Mouse (Mus musculus): Measurements from ENCODE around the gene Zbtb3. TPM values are rescaled to one million over a fixed set of nuclear protein-coding genes. Genes with fewer than 3 reads are reported as not detected.

Gene Zbtb3
- polyA plus RNA-seq, 1 experiment, result 4.1 TPM

GRCm38 (mm10) chr19:8760757-8761156 is 41.6 kb upstream of the Zbtb3 start:
- Histone ChIP-seq H3K4me1 (ENCODE audit: control insufficient read depth, insufficient read depth, low read length) (no peaks in the 10 kb centered on the region), H3K9me3 (replicated peaks; ENCODE audit: control insufficient read depth, insufficient read depth, low read length, poor library complexity, severe bottlenecking) (peaks cover 16% of the 10 kb centered on the region), H3K27ac (ENCODE audit: insufficient read depth, low read length) (no peak overlapping the region), H3K4me3 (ENCODE audit: low read depth, low read length) (no peak overlapping the region), H3K36me3 (ENCODE audit: control insufficient read depth, insufficient read depth, low read length, poor library complexity, severe bottlenecking) (peaks cover 36% of the 10 kb centered on the region), H3K27me3 (ENCODE audit: control insufficient read depth, insufficient read depth, low read length, poor library complexity, severe bottlenecking) (no peaks in the 10 kb centered on the region), H3K9ac (ENCODE audit: low read depth, poor library complexity, severe bottlenecking) (no peak overlapping the region)
- TF ChIP-seq CTCF (IDR thresholded peaks at IDR 0.05; ENCODE audit: low read depth, low read length) (peak; percentile 1), EP300 (IDR thresholded peaks at IDR 0.05; ENCODE audit: insufficient read depth, low read depth, low read length) (no peak)

GRCm38 (mm10) chr19:8763276-8763675 is 39.1 kb upstream of the Zbtb3 start:
- no peaks in the 10 kb centered on the region for H3K4me1 ChIP-seq (ENCODE audit: control insufficient read depth, insufficient read depth, low read length)
- H3K27me3 ChIP-seq (ENCODE audit: control insufficient read depth, insufficient read depth, low read length, poor library complexity, severe bottlenecking), result no peaks in the 10 kb centered on the region
- TF ChIP-seq CTCF (IDR thresholded peaks at IDR 0.05; ENCODE audit: low read depth, low read length) (no peak), EP300 (IDR thresholded peaks at IDR 0.05; ENCODE audit: insufficient read depth, low read depth, low read length) (no peak), POLR2A (IDR thresholded peaks at IDR 0.05; ENCODE audit: insufficient read depth, low read length) (no peak)
- H3K4me3 ChIP-seq (ENCODE audit: low read depth, low read length), result no peak overlapping the region
- no peak overlapping the region for H3K9ac ChIP-seq (ENCODE audit: low read depth, poor library complexity, severe bottlenecking)
- no peak overlapping the region for H3K27ac ChIP-seq (ENCODE audit: insufficient read depth, low read length)
- H3K36me3 ChIP-seq (ENCODE audit: control insufficient read depth, insufficient read depth, low read length, poor library complexity, severe bottlenecking), result peaks cover 58% of the 10 kb centered on the region
- H3K9me3 ChIP-seq (replicated peaks; ENCODE audit: control insufficient read depth, insufficient read depth, low read length, poor library complexity, severe bottlenecking), result peaks cover 16% of the 10 kb centered on the region

- peaks cover 67% of the 10 kb centered on the region for H3K36me3 ChIP-seq (ENCODE audit: control insufficient read depth, insufficient read depth, low read length, poor library complexity, severe bottlenecking)
- no peak overlapping the region for H3K27ac ChIP-seq (ENCODE audit: insufficient read depth, low read length)
- peaks cover 16% of the 10 kb centered on the region for H3K9me3 ChIP-seq (replicated peaks; ENCODE audit: control insufficient read depth, insufficient read depth, low read length, poor library complexity, severe bottlenecking)
- TF ChIP-seq EP300 (IDR thresholded peaks at IDR 0.05; ENCODE audit: insufficient read depth, low read depth, low read length) (no peak), CTCF (IDR thresholded peaks at IDR 0.05; ENCODE audit: low read depth, low read length) (no peak), POLR2A (IDR thresholded peaks at IDR 0.05; ENCODE audit: insufficient read depth, low read length) (no peak)
- no peaks in the 10 kb centered on the region for H3K27me3 ChIP-seq (ENCODE audit: control insufficient read depth, insufficient read depth, low read length, poor library complexity, severe bottlenecking)
- no peak overlapping the region for H3K4me3 ChIP-seq (ENCODE audit: low read depth, low read length)
- H3K9ac ChIP-seq (ENCODE audit: low read depth, poor library complexity, severe bottlenecking), result no peak overlapping the region
- H3K4me1 ChIP-seq (ENCODE audit: control insufficient read depth, insufficient read depth, low read length), result no peaks in the 10 kb centered on the region
Measured at GRCm38 (mm10) chr19:8765562-8765961, 36.8 kb upstream of the Zbtb3 start.

GRCm38 (mm10) chr19:8770567-8771270 is 31.6 kb upstream of the Zbtb3 start, which contains the start of gene Tmem223:
TSS of gene Tmem223 (plus strand) at chr19:8770996.
- no peak for TF ChIP-seq EP300 (IDR thresholded peaks at IDR 0.05; ENCODE audit: insufficient read depth, low read depth, low read length)
- TF ChIP-seq POLR2A (IDR thresholded peaks at IDR 0.05; ENCODE audit: insufficient read depth, low read length), result peak; percentile 94
- Histone ChIP-seq H3K4me3 (ENCODE audit: low read depth, low read length) (peak within 1 kb of the TSS; percentile 94), H3K27me3 (ENCODE audit: control insufficient read depth, insufficient read depth, low read length, poor library complexity, severe bottlenecking) (no peaks in the 10 kb centered on the region), H3K9ac (ENCODE audit: low read depth, poor library complexity, severe bottlenecking) (peak within 1 kb of the TSS; percentile 75), H3K27ac (ENCODE audit: insufficient read depth, low read length) (peak within 1 kb of the TSS; percentile 37), H3K4me1 (ENCODE audit: control insufficient read depth, insufficient read depth, low read length) (no peaks in the 10 kb centered on the region), H3K36me3 (ENCODE audit: control insufficient read depth, insufficient read depth, low read length, poor library complexity, severe bottlenecking) (peaks cover 37% of the 10 kb centered on the region), H3K9me3 (replicated peaks; ENCODE audit: control insufficient read depth, insufficient read depth, low read length, poor library complexity, severe bottlenecking) (no peaks in the 10 kb centered on the region)

- Histone ChIP-seq H3K27ac (ENCODE audit: insufficient read depth, low read length) (no peak overlapping the region), H3K36me3 (ENCODE audit: control insufficient read depth, insufficient read depth, low read length, poor library complexity, severe bottlenecking) (peaks cover 19% of the 10 kb centered on the region)
- TF ChIP-seq EP300 (IDR thresholded peaks at IDR 0.05; ENCODE audit: insufficient read depth, low read depth, low read length) (no peak), CTCF (IDR thresholded peaks at IDR 0.05; ENCODE audit: low read depth, low read length) (no peak), POLR2A (IDR thresholded peaks at IDR 0.05; ENCODE audit: insufficient read depth, low read length) (no peak)
Measured at GRCm38 (mm10) chr19:8772996-8773395, 29.4 kb upstream of the Zbtb3 start.

GRCm38 (mm10) chr19:8773409-8773808 is 28.9 kb upstream of the Zbtb3 start:
- no peak overlapping the region for H3K27ac ChIP-seq (ENCODE audit: insufficient read depth, low read length)
- H3K9me3 ChIP-seq (replicated peaks; ENCODE audit: control insufficient read depth, insufficient read depth, low read length, poor library complexity, severe bottlenecking), result no peaks in the 10 kb centered on the region
- H3K27me3 ChIP-seq (ENCODE audit: control insufficient read depth, insufficient read depth, low read length, poor library complexity, severe bottlenecking), result no peaks in the 10 kb centered on the region
- peak overlapping the region; percentile 29; the same call in 1 of the 2 replicates for H3K4me3 ChIP-seq (ENCODE audit: low read depth, low read length)
- TF ChIP-seq POLR2A (IDR thresholded peaks at IDR 0.05; ENCODE audit: insufficient read depth, low read length), result no peak
- TF ChIP-seq EP300 (IDR thresholded peaks at IDR 0.05; ENCODE audit: insufficient read depth, low read depth, low read length), result no peak
- TF ChIP-seq CTCF (IDR thresholded peaks at IDR 0.05; ENCODE audit: low read depth, low read length), result no peak
- H3K36me3 ChIP-seq (ENCODE audit: control insufficient read depth, insufficient read depth, low read length, poor library complexity, severe bottlenecking), result peaks cover 20% of the 10 kb centered on the region
- H3K4me1 ChIP-seq (ENCODE audit: control insufficient read depth, insufficient read depth, low read length), result no peaks in the 10 kb centered on the region
- peak overlapping the region; percentile 84 for H3K9ac ChIP-seq (ENCODE audit: low read depth, poor library complexity, severe bottlenecking)

More at GRCm38 (mm10) chr19:8772996-8773395, 29.4 kb upstream of the Zbtb3 start:
- no peaks in the 10 kb centered on the region for H3K9me3 ChIP-seq (replicated peaks; ENCODE audit: control insufficient read depth, insufficient read depth, low read length, poor library complexity, severe bottlenecking)
- H3K4me1 ChIP-seq (ENCODE audit: control insufficient read depth, insufficient read depth, low read length), result no peaks in the 10 kb centered on the region
- no peaks in the 10 kb centered on the region for H3K27me3 ChIP-seq (ENCODE audit: control insufficient read depth, insufficient read depth, low read length, poor library complexity, severe bottlenecking)
- H3K4me3 ChIP-seq (ENCODE audit: low read depth, low read length), result no peak overlapping the region
- H3K9ac ChIP-seq (ENCODE audit: low read depth, poor library complexity, severe bottlenecking), result no peak overlapping the region; the same call in 1 of the 2 replicates
